23 mouse cellular contexts compared by ENCODE assay signal in genomic region chr16:12204423-12204822, GRCm38 (mm10).
"Had no signal": no experiment of that assay in that cellular context is flagged by ENCODE, and none has a peak within 500 bp of the region (broad histone marks: within the 10 kb centered on the region; RNA-seq: fewer than 3 reads in every experiment).

No protein-coding gene starts in this region.

- H3K9me3 ChIP-seq: heart, embryonic 10.5 days; heart, embryonic 12.5 days; hindbrain, embryonic 10.5 days; hindbrain, embryonic 12.5 days; intestine, embryonic 15.5 days; limb, embryonic 10.5 days; limb, embryonic 12.5 days had no signal

- H3K4me3 ChIP-seq: gastrocnemius, adult 2 months; heart, embryonic 10.5 days; heart, embryonic 12.5 days; hindbrain, embryonic 10.5 days; hindbrain, embryonic 12.5 days; intestine, embryonic 15.5 days; left cerebral cortex, adult 2 months; limb, embryonic 10.5 days; limb, embryonic 12.5 days had no signal

- H3K4me1 ChIP-seq: heart, embryonic 10.5 days; heart, embryonic 12.5 days; hindbrain, embryonic 10.5 days; hindbrain, embryonic 12.5 days; intestine, embryonic 15.5 days; limb, embryonic 10.5 days; limb, embryonic 12.5 days had no signal

- ATAC-seq: hindbrain, embryonic 16.5 days; inflammation-experienced regulatory T-cells, adult 6 months; intestine, embryonic 15.5 days; intestine, postnatal 0 days had no signal

- DNase-seq: gastrocnemius, adult 2 months; gastrocnemius, postnatal 10 days; gastrocnemius, postnatal 25 days; heart, adult 18-20 months; heart, postnatal 10 days; heart, postnatal 4 days; kidney, adult 18-20 months; kidney, adult 8-10 months; kidney, postnatal 10 days; kidney, postnatal 25 days; kidney, postnatal 4 days had no signal

- H3K27ac ChIP-seq: gastrocnemius, adult 2 months; heart, embryonic 10.5 days; hindbrain, embryonic 10.5 days; hindbrain, embryonic 12.5 days; hindbrain, embryonic 14.5 days; intestine, embryonic 15.5 days; left cerebral cortex, adult 2 months; limb, embryonic 10.5 days; limb, embryonic 12.5 days had no signal

- H3K9ac ChIP-seq: heart, embryonic 12.5 days; hindbrain, embryonic 12.5 days; hindbrain, embryonic 14.5 days; intestine, embryonic 15.5 days; limb, embryonic 12.5 days had no signal

- H3K27me3 ChIP-seq: heart, embryonic 12.5 days; hindbrain, embryonic 12.5 days; intestine, embryonic 15.5 days; limb, embryonic 12.5 days had no signal

- H3K4me2 ChIP-seq: heart, embryonic 12.5 days; hindbrain, embryonic 12.5 days; hindbrain, embryonic 14.5 days; intestine, embryonic 15.5 days; limb, embryonic 12.5 days had no signal

- H3K36me3 ChIP-seq: heart, embryonic 10.5 days; heart, embryonic 12.5 days; hindbrain, embryonic 10.5 days; hindbrain, embryonic 12.5 days; intestine, embryonic 15.5 days; limb, embryonic 10.5 days; limb, embryonic 12.5 days had no signal
